Mouse (Mus musculus) embryonic facial prominence, embryonic 15.5 days (tissue): ENCODE data around the gene Hoxa3. TPM values are rescaled to one million over a fixed set of nuclear protein-coding genes. Genes with fewer than 3 reads are reported as not detected.

Experiments used
- ATAC-seq: fragments of 200-750 bp; cut with Nextera tagmentation; 2 replicates; pipeline ENCODE4 v1.8.0; 2017; ENCODE audit warnings: low read depth, moderate TSS enrichment; ENCODE audit not compliant: insufficient number of reproducible peaks, low FRiP score, low TSS enrichment
- H3K27ac ChIP-seq: fragments of 300-500 bp; sonication (generic); replicated peaks from 2 replicates; pipeline ENCODE4 v1.5.1; 2015; ENCODE audit warnings: mild to moderate bottlenecking, inconsistent platforms
- H3K27me3 ChIP-seq: fragments of 300-500 bp; sonication (generic); 2 replicates; pipeline ENCODE4 v1.6.1; 2015; ENCODE audit warnings: inconsistent platforms
- H3K36me3 ChIP-seq: fragments of 300-500 bp; sonication (generic); 2 replicates; pipeline ENCODE4 v1.6.1; 2015; ENCODE audit warnings: mild to moderate bottlenecking, inconsistent platforms
- H3K4me1 ChIP-seq: fragments of 300-500 bp; sonication (generic); 2 replicates; pipeline ENCODE4 v1.6.1; 2015; ENCODE audit warnings: inconsistent platforms
- H3K4me2 ChIP-seq: fragments of 300-500 bp; sonication (generic); replicated peaks from 2 replicates; pipeline ENCODE4 v1.6.1; 2015; ENCODE audit warnings: mild to moderate bottlenecking, inconsistent platforms
- H3K4me3 ChIP-seq: fragments of 300-500 bp; sonication (generic); replicated peaks from 2 replicates; pipeline ENCODE4 v1.5.1; 2015; ENCODE audit warnings: mild to moderate bottlenecking, inconsistent platforms
- H3K9ac ChIP-seq: fragments of 300-500 bp; sonication (generic); 2 replicates; pipeline ENCODE4 v1.6.1; 2015; ENCODE audit warnings: inconsistent platforms
- H3K9me3 ChIP-seq: fragments of 300-500 bp; sonication (generic); replicated peaks from 2 replicates; pipeline ENCODE4 v1.6.1; 2016; ENCODE audit warnings: inconsistent platforms
- WGBS: fragments of 180-500 bp; shearing (Covaris S2); methylation state at CpG from one replicate; pipeline ENCODE4 v1.1.7; 2015; 5-methylcytosine and 5-hydroxymethylcytosine counted together
- polyA plus RNA-seq: library from polyadenylated mRNA; unstranded; fragments of >200 nt; fragmentation: Nextera tagmentation; extraction: Ambion mirVana; gene quantifications from 2 replicates; pipeline ENCODE4 v1.2.1, GENCODE M21; 2015

Hoxa3 gene
- polyA plus RNA-seq, 1 experiment from 2014 or later: 0.13 TPM

DNA sequence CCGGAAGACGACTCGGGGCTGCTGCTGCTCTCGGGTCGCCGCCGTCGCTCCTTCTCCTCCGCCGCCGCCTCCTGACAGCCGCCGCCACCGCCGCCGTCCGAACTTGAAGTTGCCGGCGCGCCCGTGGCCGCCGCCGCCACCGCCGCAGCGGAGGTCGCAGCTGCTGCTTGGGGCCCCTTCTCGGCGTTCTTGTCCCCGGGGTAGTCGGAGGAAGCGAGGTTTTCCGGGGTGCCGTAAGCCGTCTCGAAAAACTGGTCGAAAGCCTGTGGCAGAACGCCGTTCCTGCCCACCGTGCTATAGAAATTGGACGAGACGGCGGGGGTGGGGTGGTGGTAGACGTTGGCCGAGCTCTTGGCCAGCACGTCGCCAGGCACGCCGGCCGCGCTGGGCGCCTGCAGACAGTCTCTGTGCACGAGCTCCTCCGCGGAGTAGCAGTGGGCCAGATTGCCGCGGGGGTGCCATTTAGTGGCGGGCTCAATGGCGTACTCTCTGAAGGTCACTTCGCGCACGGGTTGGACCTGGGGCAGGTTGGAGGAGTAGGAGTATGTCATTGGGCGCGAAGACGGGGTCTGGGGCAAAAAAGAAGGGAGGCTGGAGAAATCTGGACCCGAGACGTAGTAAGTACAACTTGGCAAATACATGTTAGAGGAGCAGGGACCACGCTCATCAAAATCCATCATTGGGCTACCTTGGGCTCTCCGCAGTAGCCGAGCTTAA lies 32.1 kb upstream of the Hoxa3 start:
- ATAC-seq: no peak
- Histone ChIP-seq H3K4me3 (peak overlapping the region; percentile 10; the same call in 1 of the 2 replicates), H3K27ac (no peak overlapping the region), H3K9me3 (no peaks in the 10 kb centered on the region), H3K4me2 (0 out of 2 replicates have a peak overlapping the region, but pooled peaks have one; percentile 2), H3K9ac (no peak overlapping the region), H3K36me3 (no peaks in the 10 kb centered on the region), H3K4me1 (peaks cover 10% of the 10 kb centered on the region), H3K27me3 (peaks cover 98% of the 10 kb centered on the region)
- WGBS: under 1% methylated on average over 71 of the region's 71 CpGs

DNA sequence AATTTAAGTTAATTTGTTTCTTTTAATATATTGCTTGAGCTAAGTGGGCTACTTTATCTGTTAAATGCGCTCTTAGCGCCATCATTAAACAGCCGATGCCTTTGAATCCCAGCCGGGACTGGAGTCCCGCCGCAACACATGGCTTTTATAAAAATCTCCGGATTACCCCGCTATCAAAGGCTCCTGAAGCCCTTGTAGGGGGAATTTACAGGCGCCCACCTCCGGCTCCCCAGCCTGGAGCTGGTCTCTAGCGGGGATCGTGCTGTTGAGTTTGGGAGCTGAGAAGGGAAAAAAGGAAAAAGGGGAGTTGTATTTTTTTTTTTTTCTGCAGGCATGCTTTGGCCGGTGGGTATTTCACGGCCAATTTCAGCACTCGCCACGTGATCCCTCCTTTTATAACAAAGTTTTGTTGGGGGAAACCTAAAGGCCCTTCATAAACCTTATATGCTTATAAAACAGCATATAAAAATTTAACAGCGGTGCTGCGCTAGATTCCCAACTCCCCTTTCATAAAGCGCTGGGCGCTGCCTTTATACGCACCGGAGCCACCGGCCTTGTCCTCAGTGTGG lies 31.4 kb upstream of the Hoxa3 start:
- H3K27me3 ChIP-seq: peaks cover 98% of the 10 kb centered on the region
- 1% methylated on average over 23 of the region's 23 CpGs for WGBS
- peak overlapping the region; percentile 10; the same call in 1 of the 2 replicates for H3K4me3 ChIP-seq

DNA sequence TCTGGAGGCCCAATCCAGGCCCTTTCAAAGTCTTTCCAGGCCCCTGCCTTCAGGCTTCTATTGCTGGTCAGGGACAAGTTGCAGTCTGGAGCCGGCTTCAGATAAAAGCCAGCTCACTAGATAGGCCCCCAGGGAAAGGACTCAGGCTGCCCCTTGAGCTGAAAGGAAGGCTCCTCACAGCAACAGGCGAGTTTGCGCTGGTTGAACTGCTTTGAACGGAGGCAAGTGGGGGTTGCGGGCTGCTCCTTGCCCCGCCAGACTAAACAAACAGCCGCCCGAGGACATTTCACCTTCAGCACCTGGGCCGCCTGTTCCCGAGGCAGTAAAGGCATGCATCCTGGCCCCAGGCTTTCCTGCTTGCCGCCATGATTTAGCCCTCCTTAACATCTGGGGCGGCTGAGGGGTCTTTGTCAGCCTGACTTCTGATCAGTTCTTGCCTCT lies 30.6 kb upstream of the Hoxa3 start:
- 2% methylated on average over 12 of the region's 12 CpGs for WGBS
- no peak overlapping the region for H3K4me3 ChIP-seq
- peaks cover 96% of the 10 kb centered on the region for H3K27me3 ChIP-seq
- H3K4me1 ChIP-seq: peaks cover 14% of the 10 kb centered on the region
- H3K4me2 ChIP-seq: no peak overlapping the region
- H3K36me3 ChIP-seq: no peaks in the 10 kb centered on the region
- H3K9ac ChIP-seq: no peak overlapping the region
- no peak for ATAC-seq
- H3K9me3 ChIP-seq: no peaks in the 10 kb centered on the region
- H3K27ac ChIP-seq: no peak overlapping the region

More for the DNA sequence above, 31.4 kb upstream of the Hoxa3 start:
- Histone ChIP-seq H3K9me3 (no peaks in the 10 kb centered on the region), H3K27ac (no peak overlapping the region), H3K4me1 (peaks cover 14% of the 10 kb centered on the region), H3K36me3 (no peaks in the 10 kb centered on the region), H3K9ac (no peak overlapping the region), H3K4me2 (0 out of 2 replicates have a peak overlapping the region, but pooled peaks have one; percentile 2)
- no peak for ATAC-seq

DNA sequence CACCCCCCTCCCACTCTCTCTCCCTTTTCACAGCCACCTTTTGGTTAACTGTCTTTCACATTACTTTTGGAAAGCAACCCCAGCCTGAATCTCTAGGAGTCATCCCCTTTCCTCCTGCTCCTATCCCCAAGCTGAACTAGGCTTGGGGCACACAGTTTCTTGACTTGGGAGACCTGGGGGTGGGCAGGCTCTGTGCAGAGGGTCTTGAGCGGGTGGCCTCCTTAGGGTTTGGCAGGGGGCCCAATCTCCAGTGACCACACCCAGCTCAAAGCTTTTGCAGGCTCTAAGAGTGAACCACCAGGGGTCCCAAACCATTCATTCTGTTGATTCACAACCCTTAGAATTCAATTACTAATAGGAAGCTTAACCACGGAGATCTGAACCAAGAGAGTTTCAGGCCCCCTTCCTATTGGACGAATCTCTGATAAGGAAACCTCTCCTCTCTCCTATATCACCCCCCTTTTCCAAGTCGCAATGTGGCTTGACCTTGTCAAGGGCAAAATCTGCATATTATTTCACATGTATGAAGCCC lies 29.7 kb upstream of the Hoxa3 start:
- H3K36me3 ChIP-seq: no peaks in the 10 kb centered on the region
- 9% methylated on average over 4 of the region's 4 CpGs for WGBS
- H3K4me1 ChIP-seq: peaks cover 14% of the 10 kb centered on the region
- no peak overlapping the region for H3K4me2 ChIP-seq
- ATAC-seq: no peak
- H3K9ac ChIP-seq: no peak overlapping the region
- H3K9me3 ChIP-seq: no peaks in the 10 kb centered on the region
- no peak overlapping the region for H3K4me3 ChIP-seq
- no peak overlapping the region for H3K27ac ChIP-seq
- peaks cover 95% of the 10 kb centered on the region for H3K27me3 ChIP-seq

DNA sequence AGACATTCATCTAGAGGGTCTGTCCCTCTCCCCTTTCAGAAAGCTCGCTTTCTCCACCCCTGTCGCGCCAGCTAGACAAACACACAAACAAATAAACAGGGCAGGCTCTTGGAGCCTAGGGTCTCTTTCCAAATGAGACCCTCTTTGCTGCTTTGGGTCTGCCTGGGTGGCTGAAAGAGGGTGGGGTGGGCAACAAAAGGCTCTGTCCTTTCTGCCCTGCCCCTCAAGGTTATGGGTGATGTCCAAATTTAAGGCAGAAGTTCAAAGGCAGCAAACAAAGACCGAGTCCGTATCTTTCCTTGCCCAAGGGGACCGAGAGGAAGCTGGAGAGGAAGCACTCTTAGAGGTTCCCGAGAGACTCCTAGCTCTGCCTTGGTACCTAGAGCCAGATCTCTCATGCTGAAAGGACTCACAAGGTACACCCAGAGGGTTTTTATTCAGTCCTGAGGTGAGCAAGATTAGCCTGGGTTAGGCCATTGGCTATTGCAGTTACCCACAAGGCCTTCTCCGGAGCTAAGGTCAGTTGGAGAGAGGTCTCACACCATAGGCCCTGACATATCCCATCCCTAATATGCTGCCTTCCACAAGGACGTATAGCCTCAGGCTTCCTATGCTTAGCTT lies 28.0 kb upstream of the Hoxa3 start:
- H3K27me3 ChIP-seq: peaks cover 97% of the 10 kb centered on the region
- no peak overlapping the region for H3K4me3 ChIP-seq
- 9% methylated on average over 9 of the region's 9 CpGs for WGBS
- ATAC-seq: 0 out of 2 replicates have a peak, but pooled peaks have one; percentile 11
- H3K9ac ChIP-seq: no peak overlapping the region
- no peaks in the 10 kb centered on the region for H3K9me3 ChIP-seq
- no peak overlapping the region for H3K4me2 ChIP-seq
- H3K4me1 ChIP-seq: peaks cover 14% of the 10 kb centered on the region
- H3K27ac ChIP-seq: no peak overlapping the region
- H3K36me3 ChIP-seq: no peaks in the 10 kb centered on the region

DNA sequence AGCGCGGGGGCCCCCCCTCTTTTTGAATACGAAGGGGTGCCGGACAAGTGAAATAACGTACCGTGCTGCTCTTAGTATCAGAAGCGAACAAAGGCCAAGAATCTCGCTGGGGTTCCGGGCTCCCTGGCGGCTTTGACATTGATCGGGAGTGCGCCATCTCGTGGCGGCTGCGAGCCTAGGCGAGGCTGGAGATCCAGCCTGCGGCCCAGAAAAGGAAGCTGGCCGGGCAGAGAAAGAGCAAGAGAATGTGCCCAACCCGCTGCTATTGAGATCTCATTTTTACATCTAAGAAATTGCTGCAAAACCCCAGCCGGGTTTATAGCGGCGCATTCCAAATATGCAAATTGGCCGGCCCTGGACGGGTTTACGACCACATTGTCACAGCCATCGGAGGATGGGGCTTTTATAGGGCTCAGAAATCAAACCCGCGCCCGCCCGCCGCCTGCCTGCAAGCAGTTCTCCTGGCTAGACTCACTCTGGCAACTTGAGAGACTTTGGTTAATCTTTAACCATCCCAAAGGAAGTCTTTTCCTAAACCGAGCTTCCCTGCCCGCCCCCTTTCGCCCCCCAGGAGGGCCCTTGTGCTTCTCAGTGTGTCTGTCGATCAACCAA lies 27.4 kb upstream of the Hoxa3 start, which contains the start of gene Hoxa10:
TSS of gene Hoxa10 (minus strand) at position 466 of the 612 bp plus-strand sequence.
- ATAC-seq: no peak
- H3K27ac ChIP-seq: no peak within 1 kb of the TSS
- peaks cover 97% of the 10 kb centered on the region for H3K27me3 ChIP-seq
- no peak within 1 kb of the TSS for H3K9ac ChIP-seq
- H3K4me3 ChIP-seq: peak within 1 kb of the TSS; percentile 24
- peak within 1 kb of the TSS; percentile 34 for H3K4me2 ChIP-seq
- peaks cover 14% of the 10 kb centered on the region for H3K4me1 ChIP-seq
- H3K36me3 ChIP-seq: no peaks in the 10 kb centered on the region
- WGBS: 2% methylated on average over 35 of the region's 35 CpGs
- H3K9me3 ChIP-seq: no peaks in the 10 kb centered on the region

DNA sequence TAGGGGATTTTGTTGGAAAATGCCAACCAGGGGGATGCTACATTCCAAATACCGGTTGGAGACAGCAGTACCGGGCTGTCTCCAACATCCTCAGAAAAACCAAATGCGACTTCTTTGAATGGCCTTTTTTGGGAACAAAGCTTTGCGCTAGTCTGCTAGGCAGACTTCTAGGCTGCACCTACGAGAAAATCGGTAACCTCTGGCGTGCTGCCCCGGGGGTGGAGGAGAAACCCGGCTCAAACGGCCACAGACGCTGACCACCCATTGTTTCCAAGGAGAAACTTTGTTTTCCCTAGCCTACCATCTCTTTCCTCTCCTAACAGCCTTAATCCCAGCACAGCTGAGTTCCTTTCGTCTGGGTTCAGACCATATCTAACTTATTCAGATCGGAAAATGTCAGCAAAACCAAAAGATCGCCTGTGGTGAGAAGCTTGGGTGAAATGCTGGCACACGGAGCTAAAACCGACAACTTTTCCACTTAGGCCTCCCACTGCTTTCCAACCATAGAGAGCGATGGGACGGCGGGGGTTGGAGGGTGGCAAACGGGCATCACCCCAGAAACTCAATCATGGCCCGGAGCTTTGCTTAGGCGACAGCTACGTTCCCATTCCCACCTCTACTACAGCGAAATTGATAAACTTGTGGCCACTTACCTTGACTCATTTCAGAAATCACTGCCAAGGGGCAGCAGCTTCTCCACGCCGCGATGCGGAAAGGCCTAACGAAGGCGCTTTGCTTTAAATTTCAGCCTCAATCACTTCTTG lies 26.7 kb upstream of the Hoxa3 start:
- no peak for ATAC-seq

DNA sequence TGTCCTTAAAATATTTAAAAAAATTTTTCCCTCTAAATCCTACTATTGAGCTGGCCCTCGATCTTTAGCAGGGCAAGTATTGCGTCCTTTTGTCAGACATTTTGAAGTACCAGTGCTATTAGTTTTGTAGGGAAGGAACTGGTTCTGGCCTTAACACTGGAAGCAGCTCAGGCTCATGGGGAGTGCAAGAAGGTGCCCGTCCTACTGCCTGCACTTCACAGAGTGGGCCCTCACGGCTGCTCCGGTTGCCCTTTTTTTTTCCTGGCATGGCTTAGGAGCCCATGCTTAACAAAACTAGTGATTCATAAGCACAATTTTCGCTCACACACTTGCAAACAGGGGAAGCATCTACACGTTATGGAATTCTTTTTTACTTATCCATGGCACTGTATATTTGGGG lies 25.8 kb upstream of the Hoxa3 start:
- no peaks in the 10 kb centered on the region for H3K9me3 ChIP-seq
- H3K27ac ChIP-seq: no peak overlapping the region
- peaks cover 97% of the 10 kb centered on the region for H3K27me3 ChIP-seq
- H3K9ac ChIP-seq: no peak overlapping the region
- H3K4me1 ChIP-seq: peaks cover 17% of the 10 kb centered on the region
- H3K36me3 ChIP-seq: no peaks in the 10 kb centered on the region
- no peak overlapping the region for H3K4me2 ChIP-seq
- 4% methylated on average over 7 of the region's 7 CpGs for WGBS
- ATAC-seq: no peak
- no peak overlapping the region for H3K4me3 ChIP-seq

More for the DNA sequence above, 26.7 kb upstream of the Hoxa3 start:
- Histone ChIP-seq H3K9me3 (no peaks in the 10 kb centered on the region), H3K4me3 (peak overlapping the region; percentile 24), H3K36me3 (no peaks in the 10 kb centered on the region), H3K27ac (no peak overlapping the region), H3K4me1 (peaks cover 10% of the 10 kb centered on the region), H3K9ac (no peak overlapping the region), H3K27me3 (peaks cover 97% of the 10 kb centered on the region), H3K4me2 (peak overlapping the region; percentile 34)
- WGBS: 2% methylated on average over 30 of the region's 30 CpGs

DNA sequence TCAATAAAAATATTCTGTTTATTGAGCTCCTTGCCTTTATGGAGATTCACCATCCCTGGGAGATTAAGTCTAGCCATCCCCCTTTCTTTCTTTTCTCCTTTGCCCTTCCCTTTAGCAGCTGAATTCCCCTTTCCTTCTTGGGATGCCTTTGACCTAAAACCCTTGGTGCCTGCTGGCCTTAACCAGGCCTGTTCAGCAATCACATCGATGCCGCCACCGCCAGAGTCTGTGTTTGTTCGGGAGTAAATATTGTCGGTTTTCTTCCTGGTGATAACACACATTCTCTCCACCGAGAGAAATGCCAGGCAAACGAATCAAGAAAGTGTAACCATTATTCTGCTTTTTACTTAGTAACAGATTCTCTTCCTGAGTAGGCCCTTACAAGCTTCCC lies 25.0 kb upstream of the Hoxa3 start:
- Histone ChIP-seq H3K4me2 (no peak overlapping the region), H3K4me1 (peaks cover 20% of the 10 kb centered on the region), H3K36me3 (no peaks in the 10 kb centered on the region), H3K4me3 (no peak overlapping the region), H3K9ac (no peak overlapping the region), H3K9me3 (no peaks in the 10 kb centered on the region), H3K27me3 (peaks cover 97% of the 10 kb centered on the region), H3K27ac (no peak overlapping the region)
- no peak for ATAC-seq
- 2% methylated on average over 7 of the region's 7 CpGs for WGBS

DNA sequence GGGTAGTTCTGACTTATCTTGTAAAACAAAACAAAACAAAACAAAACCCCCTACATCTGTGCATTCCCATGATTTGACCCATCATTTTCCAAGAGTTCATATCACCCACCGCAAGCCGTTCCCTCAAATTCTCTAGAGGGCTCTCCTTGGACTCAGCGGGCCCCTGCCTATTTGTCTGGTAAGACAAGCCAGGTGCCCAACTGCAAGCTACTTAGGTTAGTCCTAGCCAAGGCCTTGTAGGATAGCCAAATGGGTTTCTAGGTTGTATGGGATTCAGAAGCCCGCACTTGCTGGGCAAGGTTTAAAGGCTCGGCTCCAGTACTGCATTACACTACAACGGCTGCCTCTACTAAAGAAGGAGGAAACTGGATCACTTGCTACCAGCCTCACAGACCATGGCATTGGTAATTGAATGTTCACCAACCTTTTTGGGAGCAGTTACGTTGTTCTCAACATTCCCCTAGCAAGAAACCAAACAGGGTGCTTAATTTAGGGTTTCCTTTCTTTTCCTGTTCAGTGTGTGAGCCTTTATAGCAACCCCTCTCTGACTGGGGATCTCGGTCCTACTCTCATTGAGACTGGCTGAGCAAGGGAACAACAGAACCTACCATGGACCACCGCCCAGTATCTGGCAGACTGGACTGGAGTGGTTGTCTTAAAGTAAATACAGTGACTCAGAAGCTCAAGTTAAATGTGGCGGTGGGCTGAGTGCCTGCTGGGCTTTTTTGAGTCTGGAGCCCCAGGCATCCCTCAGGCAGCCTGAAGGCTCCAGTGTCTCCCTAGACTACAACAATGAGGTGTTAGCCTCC lies 24.4 kb upstream of the Hoxa3 start:
- no peak overlapping the region for H3K9ac ChIP-seq
- H3K9me3 ChIP-seq: no peaks in the 10 kb centered on the region
- no peaks in the 10 kb centered on the region for H3K36me3 ChIP-seq
- H3K4me2 ChIP-seq: no peak overlapping the region
- peaks cover 20% of the 10 kb centered on the region for H3K4me1 ChIP-seq
- H3K4me3 ChIP-seq: no peak overlapping the region
- H3K27me3 ChIP-seq: peaks cover 97% of the 10 kb centered on the region
- WGBS: 9% methylated on average over 10 of the region's 10 CpGs
- no peak for ATAC-seq
- no peak overlapping the region for H3K27ac ChIP-seq
